Mouse (Mus musculus): Measurements from ENCODE around the gene Tec. TPM values are rescaled to one million over a fixed set of nuclear protein-coding genes. Genes with fewer than 3 reads are reported as not detected.

Gene Tec
- total RNA-seq, 2 experiments from 2014 or later: 2.5 to 5.7 TPM

Other genes starting within 250 kb of the Tec start
- gene Cnga1, start 224.2 kb downstream of the Tec start, total RNA-seq (2015; ENCODE audit: low replicate concordance): not detected in 2 replicates
- 0.26 TPM in 1 of 2 replicates, not detected in the other for gene Cnga1, start 224.2 kb downstream of the Tec start, total RNA-seq (2017; ENCODE audit: low replicate concordance)
- 1.3 TPM in 1 of 2 replicates, not detected in the other for gene Nipal1, start 220.7 kb downstream of the Tec start, total RNA-seq (2015; ENCODE audit: low replicate concordance)
- gene Nipal1, start 220.7 kb downstream of the Tec start, total RNA-seq (2017; ENCODE audit: low replicate concordance): 0.26 and 1.3 TPM in 2 replicates
- 5.9 TPM in 1 of 2 replicates, not detected in the other for gene Txk, start 115.7 kb downstream of the Tec start, total RNA-seq (2015; ENCODE audit: low replicate concordance)
- gene Txk, start 115.7 kb downstream of the Tec start, total RNA-seq (2017; ENCODE audit: low replicate concordance): 1.3 TPM in 1 of 2 replicates, not detected in the other
- 22.2 and 25.2 TPM in 2 replicates for gene Slain2, start 45.8 kb upstream of the Tec start, total RNA-seq (2015; ENCODE audit: low replicate concordance)
- gene Slain2, start 45.8 kb upstream of the Tec start, total RNA-seq (2017; ENCODE audit: low replicate concordance): 3.3 and 11.0 TPM in 2 replicates
- not detected in 2 replicates for gene Gm10135, start 106.2 kb upstream of the Tec start, total RNA-seq (2015; ENCODE audit: low replicate concordance)
- gene Gm10135, start 106.2 kb upstream of the Tec start, total RNA-seq (2017; ENCODE audit: low replicate concordance): not detected in 2 replicates
- gene Slc10a4, start 138.4 kb upstream of the Tec start, total RNA-seq (2015; ENCODE audit: low replicate concordance): not detected in 2 replicates
- gene Slc10a4, start 138.4 kb upstream of the Tec start, total RNA-seq (2017; ENCODE audit: low replicate concordance): not detected in 2 replicates

Measured in erythroid progenitor cell, adult 5-6 weeks (primary cell).